Mouse (Mus musculus) midbrain, embryonic 14.5 days (tissue): Measurements from ENCODE around the gene Phldb3. TPM values are rescaled to one million over a fixed set of nuclear protein-coding genes. Genes with fewer than 3 reads are reported as not detected.

Source experiments
- ATAC-seq: fragments of 200-750 bp; cut with Nextera tagmentation; 2 replicates; pipeline ENCODE4 v1.8.0; 2017; ENCODE audit warnings: moderate number of reproducible peaks, moderate library complexity; ENCODE audit not compliant: low FRiP score, low TSS enrichment
- DNase-seq: peaks from one replicate; pipeline ENCODE4 v3.0.0-alpha.2; 2015
- H3K27ac ChIP-seq: fragments of 300-500 bp; sonication (generic); replicated peaks from 2 replicates; pipeline ENCODE4 v1.5.1; 2014; ENCODE audit warnings: mild to moderate bottlenecking, low read depth, low read length, moderate library complexity
- H3K27me3 ChIP-seq: fragments of 300-500 bp; sonication (generic); 2 replicates; pipeline ENCODE4 v1.6.1; 2014; ENCODE audit warnings: low read length, control low read depth, mixed read lengths; ENCODE audit not compliant: control insufficient read depth, insufficient read depth
- H3K36me3 ChIP-seq: fragments of 300-500 bp; sonication (generic); 2 replicates; pipeline ENCODE4 v1.6.1; 2014; ENCODE audit warnings: low read length, control low read depth; ENCODE audit not compliant: control insufficient read depth, insufficient read depth
- H3K4me1 ChIP-seq: fragments of 300-500 bp; sonication (generic); 2 replicates; pipeline ENCODE4 v1.6.1; 2014; ENCODE audit warnings: mild to moderate bottlenecking, antibody characterized with exemption, low read length, control low read depth; ENCODE audit not compliant: control insufficient read depth, insufficient read depth
- H3K4me2 ChIP-seq: fragments of 300-500 bp; sonication (generic); 2 replicates; pipeline ENCODE4 v1.6.1; 2014; ENCODE audit warnings: mild to moderate bottlenecking, low read length, moderate library complexity
- H3K4me3 ChIP-seq: fragments of 300-500 bp; sonication (generic); replicated peaks from 2 replicates; pipeline ENCODE4 v1.5.1; 2014; ENCODE audit warnings: low read depth, low read length
- H3K9ac ChIP-seq: fragments of 300-500 bp; sonication (generic); replicated peaks from 2 replicates; pipeline ENCODE4 v1.6.1; 2014; ENCODE audit warnings: mild to moderate bottlenecking, low read length, moderate library complexity
- H3K9me3 ChIP-seq: fragments of 300-500 bp; sonication (generic); 2 replicates; pipeline ENCODE4 v1.6.1; 2016; ENCODE audit warnings: low read length, control low read depth, mixed read lengths; ENCODE audit not compliant: control insufficient read depth
- WGBS: fragments of 180-500 bp; shearing (Covaris S2); extraction: QIAGEN DNeasy Blood & Tissue Kit; methylation state at CpG from one replicate; pipeline ENCODE4 v1.1.7; 2014; 5-methylcytosine and 5-hydroxymethylcytosine counted together
- polyA plus RNA-seq: library from polyadenylated mRNA; unstranded; fragments of >200 nt; fragmentation: Nextera tagmentation; extraction: Ambion mirVana; gene quantifications from 2 replicates; pipeline ENCODE4 v1.2.1, GENCODE M21; 2014

The Phldb3 gene
- polyA plus RNA-seq, 1 experiment from 2014 or later: not detected

DNA sequence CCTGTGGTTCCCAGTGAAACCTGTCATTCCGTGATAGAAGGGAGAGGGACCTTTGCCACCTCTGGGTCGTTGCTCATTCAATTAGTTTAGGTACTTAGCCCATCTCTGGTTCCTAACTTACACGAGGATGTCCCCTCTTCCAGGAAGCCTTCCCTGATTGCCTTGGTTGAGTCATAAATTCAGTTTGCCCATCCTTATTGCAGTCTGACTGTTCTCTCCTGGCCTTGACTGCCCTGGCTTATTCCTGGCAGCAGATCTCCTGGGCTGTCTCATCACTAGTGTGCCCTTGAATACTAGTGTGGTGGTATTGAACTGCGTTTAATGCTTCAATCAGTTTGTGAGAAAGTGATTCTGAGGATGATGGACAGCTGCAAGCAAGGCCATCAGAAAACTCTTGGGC, 19.1 kb downstream of the Phldb3 start:
- WGBS: 74% methylated on average over 4 of the region's 4 CpGs
- no peak overlapping the region for H3K27ac ChIP-seq
- no peak overlapping the region for H3K9ac ChIP-seq
- H3K9me3 ChIP-seq: no peaks in the 10 kb centered on the region
- no peak overlapping the region for H3K4me3 ChIP-seq
- H3K27me3 ChIP-seq: no peaks in the 10 kb centered on the region
- no peak overlapping the region for H3K4me2 ChIP-seq
- peaks cover 7% of the 10 kb centered on the region; the same call in 1 of the 2 replicates for H3K4me1 ChIP-seq
- DNase-seq (no peak), ATAC-seq (no peak)
- no peaks in the 10 kb centered on the region for H3K36me3 ChIP-seq

DNA sequence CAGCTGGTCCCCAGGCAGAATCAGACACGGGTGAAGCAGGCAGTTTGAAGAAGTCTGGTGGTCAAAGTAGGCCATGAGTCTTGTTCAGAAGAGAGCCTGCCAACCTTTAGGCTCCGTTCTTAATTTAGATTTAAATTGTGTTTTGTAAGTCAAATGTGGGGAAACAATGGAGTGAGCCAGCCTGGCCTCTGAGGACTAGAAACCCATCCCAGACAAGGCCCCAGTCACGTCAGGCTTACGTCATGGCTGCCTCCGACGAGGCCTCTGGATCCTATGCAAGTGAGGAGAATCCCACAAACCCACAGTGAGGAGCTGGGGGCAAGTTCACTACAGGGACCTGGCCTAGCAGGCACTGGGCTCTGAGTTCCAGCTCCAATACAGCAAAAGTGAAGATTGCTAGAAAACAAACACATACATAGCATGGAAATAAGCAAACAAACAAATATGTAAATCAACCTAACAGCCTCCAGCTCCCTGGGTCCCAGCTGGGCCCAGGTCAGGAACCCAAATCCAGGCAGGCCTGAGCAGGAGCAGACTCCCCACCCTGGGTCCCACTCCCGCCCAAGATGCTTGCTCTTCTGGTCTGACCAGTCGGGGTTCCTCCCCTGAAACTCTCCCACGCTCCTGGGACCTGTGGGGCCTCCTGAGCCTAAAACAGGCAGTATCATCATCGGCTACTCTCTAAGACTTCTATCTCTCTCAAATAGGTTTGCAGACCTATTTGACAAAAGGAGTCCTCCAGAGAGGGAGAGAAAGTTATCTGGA, 19.7 kb downstream of the Phldb3 start:
- DNase-seq (no peak), ATAC-seq (no peak)
- Histone ChIP-seq H3K4me2 (no peak overlapping the region), H3K4me1 (peaks cover 7% of the 10 kb centered on the region; the same call in 1 of the 2 replicates), H3K27ac (no peak overlapping the region), H3K9ac (no peak overlapping the region), H3K9me3 (no peaks in the 10 kb centered on the region), H3K4me3 (no peak overlapping the region), H3K36me3 (no peaks in the 10 kb centered on the region), H3K27me3 (no peaks in the 10 kb centered on the region)
- WGBS: 62% methylated on average over 10 of the region's 10 CpGs

DNA sequence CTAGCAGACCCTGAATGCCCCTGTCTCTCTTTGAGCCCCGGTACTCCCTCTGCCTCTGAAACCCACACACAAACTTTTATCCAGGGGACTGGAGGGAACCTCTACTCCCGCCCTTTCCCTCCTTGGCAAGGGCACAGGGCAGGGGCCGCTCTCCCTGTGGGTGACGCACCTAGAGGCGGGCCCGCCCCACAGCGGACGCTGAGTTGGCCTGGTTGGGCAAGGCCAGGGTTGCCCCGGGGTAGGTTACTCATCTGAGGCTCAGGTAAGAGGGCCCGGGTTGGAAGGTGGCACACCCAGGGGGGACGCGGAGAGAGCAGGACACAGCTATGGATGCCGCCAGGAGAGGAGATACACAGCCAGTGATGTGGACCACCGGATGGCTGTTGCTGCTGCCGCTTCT, 25.7 kb downstream of the Phldb3 start, which contains the start of gene Lypd3:
Gene Lypd3, plus strand, starts transcription at position 287 of the 400 bp plus-strand sequence.
- Histone ChIP-seq H3K4me1 (peaks cover 4% of the 10 kb centered on the region; the same call in 1 of the 2 replicates), H3K27me3 (peaks cover 46% of the 10 kb centered on the region), H3K27ac (no peak within 1 kb of the TSS), H3K9me3 (no peaks in the 10 kb centered on the region), H3K36me3 (no peaks in the 10 kb centered on the region), H3K4me3 (peak within 1 kb of the TSS; percentile 18), H3K9ac (no peak within 1 kb of the TSS; the same call in 1 of the 2 replicates), H3K4me2 (peak within 1 kb of the TSS; percentile 62)
- 12% methylated on average over 15 of the region's 15 CpGs for WGBS
- no peak for ATAC-seq
- DNase-seq: no peak

DNA sequence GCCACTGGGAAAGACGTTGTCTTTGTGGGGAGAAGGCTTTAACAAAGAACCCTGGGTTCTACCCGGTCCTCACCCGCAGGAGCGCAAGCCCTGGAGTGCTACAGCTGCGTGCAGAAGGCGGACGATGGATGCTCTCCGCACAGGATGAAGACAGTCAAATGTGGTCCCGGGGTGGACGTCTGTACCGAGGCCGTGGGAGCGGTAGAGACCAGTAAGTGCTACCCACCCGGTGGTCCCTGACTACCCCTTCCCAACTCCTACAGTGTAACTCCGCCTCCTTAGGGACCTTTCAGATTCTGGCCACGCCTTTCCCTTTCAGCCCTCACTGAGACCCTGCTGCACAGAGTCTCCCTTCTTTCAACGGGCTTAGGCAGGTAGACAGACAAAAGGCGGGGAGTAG, 26.5 kb downstream of the Phldb3 start:
- WGBS: under 1% methylated on average over 18 of the region's 18 CpGs
- peaks cover 46% of the 10 kb centered on the region for H3K27me3 ChIP-seq
- no peak for ATAC-seq
- peak overlapping the region; percentile 18 for H3K4me3 ChIP-seq
- peak; percentile 26 for DNase-seq
- H3K9me3 ChIP-seq: no peaks in the 10 kb centered on the region
- peaks cover 4% of the 10 kb centered on the region; the same call in 1 of the 2 replicates for H3K4me1 ChIP-seq
- peak overlapping the region; percentile 62 for H3K4me2 ChIP-seq
- no peaks in the 10 kb centered on the region for H3K36me3 ChIP-seq
- H3K27ac ChIP-seq: no peak overlapping the region
- H3K9ac ChIP-seq: no peak overlapping the region; the same call in 1 of the 2 replicates

DNA sequence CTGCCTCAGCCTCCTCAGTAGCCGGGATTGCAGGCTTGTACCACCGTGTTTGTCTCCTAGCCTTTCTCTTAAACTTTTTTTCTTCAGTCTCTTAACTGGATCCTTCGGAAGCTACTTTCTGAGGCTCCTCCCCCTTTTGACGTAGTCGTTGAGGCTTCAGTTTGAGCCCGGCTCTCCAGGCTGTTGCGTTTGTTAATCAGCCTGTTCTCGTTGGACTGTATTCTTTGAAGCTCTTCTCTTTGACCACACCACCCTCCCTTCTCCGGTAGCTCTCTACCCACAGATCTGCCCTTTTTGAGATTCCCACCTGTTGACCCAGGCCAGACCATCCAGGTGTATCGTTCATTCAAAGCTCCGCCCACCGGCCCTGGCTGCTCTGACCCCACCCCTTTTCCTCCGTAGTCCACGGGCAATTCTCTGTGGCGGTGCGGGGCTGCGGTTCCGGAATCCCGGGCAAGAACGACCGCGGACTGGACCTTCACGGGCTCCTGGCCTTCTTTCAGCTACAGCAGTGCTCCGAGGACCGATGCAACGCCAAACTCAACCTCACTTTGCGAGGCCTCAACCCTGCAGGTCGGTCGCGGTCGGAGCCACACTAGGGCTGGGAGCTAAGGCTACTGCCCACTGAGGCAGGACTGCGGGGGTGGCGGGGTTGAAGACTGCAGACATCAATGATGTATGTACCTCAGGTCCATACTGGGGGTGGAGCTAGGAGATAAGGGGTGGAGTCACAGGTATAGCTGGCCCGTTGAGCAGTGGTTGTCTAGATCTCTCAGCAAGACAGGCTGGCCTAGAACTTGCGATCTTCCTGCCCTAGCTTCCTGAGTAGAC, 27.7 kb downstream of the Phldb3 start:
- no peak; the same call in 1 of the 2 replicates for ATAC-seq
- H3K27me3 ChIP-seq: peaks cover 46% of the 10 kb centered on the region

DNA sequence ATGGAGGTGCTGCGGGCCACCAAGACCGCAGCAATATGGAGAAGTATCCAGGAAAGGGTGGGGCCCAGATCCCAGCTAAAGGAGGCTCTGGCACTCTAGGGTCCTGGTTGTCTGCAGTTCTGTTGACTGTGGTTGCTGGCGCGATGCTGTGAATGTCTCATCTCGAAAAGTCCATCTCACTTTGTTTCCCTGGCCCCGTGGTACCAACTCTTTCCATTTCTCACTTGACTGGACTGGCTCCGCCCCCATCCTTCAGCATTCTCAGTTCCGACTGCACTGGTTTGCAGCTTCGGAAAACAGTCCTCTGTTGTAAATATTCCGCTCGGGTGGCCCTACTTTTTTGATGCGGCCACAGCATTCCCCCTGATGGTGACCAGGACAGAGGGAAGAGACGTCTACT, 29.9 kb downstream of the Phldb3 start:
- H3K9ac ChIP-seq: no peak overlapping the region
- no peaks in the 10 kb centered on the region for H3K36me3 ChIP-seq
- ATAC-seq (no peak), DNase-seq (no peak)
- H3K4me1 ChIP-seq: peaks cover 4% of the 10 kb centered on the region; the same call in 1 of the 2 replicates
- 56% methylated on average over 13 of the region's 13 CpGs for WGBS
- H3K27ac ChIP-seq: no peak overlapping the region
- no peak overlapping the region for H3K4me3 ChIP-seq
- H3K9me3 ChIP-seq: no peaks in the 10 kb centered on the region
- H3K4me2 ChIP-seq: no peak overlapping the region
- peaks cover 46% of the 10 kb centered on the region for H3K27me3 ChIP-seq

More for the DNA sequence above, 27.7 kb downstream of the Phldb3 start:
- no peak overlapping the region for H3K9ac ChIP-seq
- H3K4me1 ChIP-seq: peaks cover 4% of the 10 kb centered on the region; the same call in 1 of the 2 replicates
- peak overlapping the region; percentile 36 for H3K4me3 ChIP-seq
- H3K36me3 ChIP-seq: no peaks in the 10 kb centered on the region
- 3% methylated on average over 35 of the region's 35 CpGs for WGBS
- H3K4me2 ChIP-seq: peak overlapping the region; percentile 62
- no peak overlapping the region for H3K27ac ChIP-seq
- peak; percentile 50 for DNase-seq
- no peaks in the 10 kb centered on the region for H3K9me3 ChIP-seq

DNA sequence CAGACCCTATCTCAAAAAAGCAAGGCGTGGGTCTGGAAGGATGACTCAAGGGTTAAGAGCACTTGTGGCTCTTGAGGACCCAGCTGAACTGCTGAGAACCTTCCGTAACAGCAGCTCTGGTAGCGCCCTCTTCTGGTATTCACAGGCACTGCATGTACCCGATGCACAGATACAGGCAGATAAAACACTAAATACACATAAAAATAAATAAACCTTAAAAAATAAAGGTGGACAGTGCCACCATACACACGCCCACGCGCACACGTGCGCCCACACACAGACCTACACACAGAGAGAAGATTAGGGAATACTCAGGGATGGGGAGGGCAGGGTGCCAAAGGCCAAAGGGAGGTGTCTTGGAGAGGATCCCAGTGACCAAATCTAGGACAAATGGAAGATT, 31.9 kb downstream of the Phldb3 start:
- Histone ChIP-seq H3K9me3 (no peaks in the 10 kb centered on the region), H3K4me3 (no peak overlapping the region), H3K27ac (no peak overlapping the region), H3K4me2 (no peak overlapping the region), H3K36me3 (no peaks in the 10 kb centered on the region), H3K4me1 (peaks cover 4% of the 10 kb centered on the region; the same call in 1 of the 2 replicates), H3K9ac (no peak overlapping the region), H3K27me3 (peaks cover 29% of the 10 kb centered on the region)
- ATAC-seq: no peak
- DNase-seq: peak; percentile 66
- WGBS: 8% methylated on average over 9 of the region's 9 CpGs

DNA sequence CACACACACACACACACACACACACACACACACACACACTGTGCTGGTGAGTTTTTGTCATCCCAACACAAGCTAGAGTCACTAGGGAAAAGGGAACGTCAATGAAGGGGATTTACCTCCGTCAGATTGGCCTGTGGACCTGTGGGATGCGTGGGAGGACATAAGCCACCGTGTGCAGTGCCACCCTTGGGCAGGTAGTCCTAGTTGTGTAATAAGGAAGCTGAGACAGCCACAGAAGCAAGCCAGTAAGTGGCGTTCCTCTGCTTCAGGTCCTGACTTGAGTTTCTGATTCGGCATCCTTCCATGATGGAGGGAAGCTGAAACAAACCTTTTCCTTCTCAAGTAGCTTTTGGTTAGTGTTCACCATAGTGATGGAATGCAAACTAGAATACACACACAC, 33.9 kb downstream of the Phldb3 start:
- peaks cover 9% of the 10 kb centered on the region for H3K27me3 ChIP-seq
- H3K4me1 ChIP-seq: no peaks in the 10 kb centered on the region
- ATAC-seq (no peak), DNase-seq (no peak)
- WGBS: 83% methylated on average over 6 of the region's 6 CpGs
- H3K4me3 ChIP-seq: no peak overlapping the region
- no peaks in the 10 kb centered on the region for H3K36me3 ChIP-seq
- H3K27ac ChIP-seq: no peak overlapping the region
- H3K9ac ChIP-seq: no peak overlapping the region
- no peaks in the 10 kb centered on the region for H3K9me3 ChIP-seq
- H3K4me2 ChIP-seq: no peak overlapping the region
